Mouse (Mus musculus): ENCODE results near the gene Angptl4.
"Not testable (repeated sequence)": the region's sequence is repeated elsewhere in the genome, so short reads cannot be mapped to it uniquely, and the experiment has no call there.

The Angptl4 gene

GRCm38 (mm10) chr17:33781124-33781977, at the start of gene Angptl4:
Gene Angptl4, minus strand, starts transcription at chr17:33781830.
- peak; percentile 80 for DNase-seq (ENCODE audit: low read depth, low spot score)

- DNase-seq (ENCODE audit: low read depth, low spot score), result no peak
These were observed 47.9 kb upstream of the Angptl4 start for GRCm38 (mm10) chr17:33829561-33829960.

- DNase-seq (ENCODE audit: low read depth, low spot score), result peak; percentile 54
These were observed 47.3 kb upstream of the Angptl4 start for GRCm38 (mm10) chr17:33828892-33829291.

- DNase-seq (ENCODE audit: low read depth, low spot score), result peak; percentile 66
These were observed 45.2 kb upstream of the Angptl4 start for GRCm38 (mm10) chr17:33826850-33827249.

- DNase-seq (ENCODE audit: low read depth, low spot score), result no peak
These were observed 43.8 kb upstream of the Angptl4 start for GRCm38 (mm10) chr17:33825462-33825861.

GRCm38 (mm10) chr17:33824997-33825330, 43.3 kb upstream of the Angptl4 start:
- DNase-seq (ENCODE audit: low read depth, low spot score), result not testable (repeated sequence)

GRCm38 (mm10) chr17:33824084-33824996, 42.7 kb upstream of the Angptl4 start, which contains the start of the genes Rps28 and Ndufa7:
Gene Rps28, minus strand, starts transcription at chr17:33824562.
Gene Ndufa7, plus strand, starts transcription at chr17:33824572.
- DNase-seq (ENCODE audit: low read depth, low spot score), result peak; percentile 98

GRCm38 (mm10) chr17:33823171-33823570, 41.5 kb upstream of the Angptl4 start:
- DNase-seq (ENCODE audit: low read depth, low spot score), result not testable (repeated sequence)

- DNase-seq (ENCODE audit: low read depth, low spot score), result no peak
These were observed 40.9 kb upstream of the Angptl4 start for GRCm38 (mm10) chr17:33822436-33822959.

- DNase-seq (ENCODE audit: low read depth, low spot score), result no peak
These were observed 36.5 kb upstream of the Angptl4 start for GRCm38 (mm10) chr17:33817969-33818643.

GRCm38 (mm10) chr17:33817184-33817968, 35.7 kb upstream of the Angptl4 start:
- DNase-seq (ENCODE audit: low read depth, low spot score), result peak; percentile 94

GRCm38 (mm10) chr17:33816612-33817011, 35.0 kb upstream of the Angptl4 start:
- no peak for DNase-seq (ENCODE audit: low read depth, low spot score)

- DNase-seq (ENCODE audit: low read depth, low spot score), result no peak
These were observed 33.8 kb upstream of the Angptl4 start for GRCm38 (mm10) chr17:33815399-33815798.

GRCm38 (mm10) chr17:33812990-33813389, 31.4 kb upstream of the Angptl4 start:
- no peak for DNase-seq (ENCODE audit: low read depth, low spot score)

- no peak for DNase-seq (ENCODE audit: low read depth, low spot score)
These were observed 30.8 kb upstream of the Angptl4 start for GRCm38 (mm10) chr17:33812475-33812874.

- DNase-seq (ENCODE audit: low read depth, low spot score), result no peak
These were observed 29.5 kb upstream of the Angptl4 start for GRCm38 (mm10) chr17:33811142-33811516.

- peak; percentile 90 for DNase-seq (ENCODE audit: low read depth, low spot score)
These were observed 28.9 kb upstream of the Angptl4 start, which contains the start of gene Kank3 for GRCm38 (mm10) chr17:33810334-33811141. Gene Kank3, plus strand, starts transcription at chr17:33810519.

GRCm38 (mm10) chr17:33808192-33808591, 26.6 kb upstream of the Angptl4 start:
- no peak for DNase-seq (ENCODE audit: low read depth, low spot score)

GRCm38 (mm10) chr17:33807181-33807888, 25.7 kb upstream of the Angptl4 start:
- DNase-seq (ENCODE audit: low read depth, low spot score), result no peak

All from skeletal muscle tissue, adult 2 months (tissue).